Mouse (Mus musculus) cerebellum, adult 2 months (tissue): Measurements from ENCODE around the gene Gm20547.

Experiments used
- CTCF ChIP-seq: fragments of 200-500 bp; IDR thresholded peaks from 2 replicates; pipeline ENCODE4 v1.5.1; 2011; ENCODE audit warnings: low read depth, mild to moderate bottlenecking, control low read depth, low read length, moderate library complexity, borderline replicate concordance; ENCODE audit not compliant: insufficient read depth
- POLR2A ChIP-seq: fragments of 200-500 bp; IDR thresholded peaks from 2 replicates; pipeline ENCODE4 v1.6.1; 2011; ENCODE audit warnings: low read length, control low read depth, borderline replicate concordance; ENCODE audit not compliant: insufficient read depth

DNA sequence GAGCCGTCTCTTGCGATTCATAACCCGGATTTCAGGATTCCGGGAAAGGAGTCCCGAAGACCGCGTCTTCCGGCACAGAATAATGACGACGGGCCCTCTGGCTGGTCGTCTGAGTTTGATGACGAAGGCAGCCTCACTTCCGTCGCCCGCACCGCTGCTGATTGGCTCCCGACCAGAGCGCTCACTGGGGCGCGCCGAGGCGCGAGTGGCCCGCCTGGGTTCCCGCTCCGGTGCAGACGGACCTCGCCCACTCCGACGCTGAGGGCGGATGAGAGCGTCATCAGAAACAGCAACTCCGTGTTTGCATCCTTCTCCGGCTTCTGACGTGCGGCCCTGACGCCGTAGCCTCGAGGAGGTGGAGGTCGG, 45.0 kb downstream of the Gm20547 start, which contains the start of the genes Stk19 and Dxo:
- no peak for TF ChIP-seq CTCF
- TF ChIP-seq POLR2A: peak; percentile 85
